7 mouse cellular contexts compared by ENCODE assay signal in genomic region chr10:8792412-8792811, GRCm38 (mm10).
DNase-seq lines count a peak whose midpoint lies in the region; ATAC-seq and TF ChIP-seq lines count a peak whose summit lies in the region.

No protein-coding gene starts in this region.

- no peaks in the 10 kb centered on the region for H3K9me3 ChIP-seq in ES-Bruce4 (replicated peaks; ENCODE audit: control insufficient read depth, insufficient read depth, low read length, poor library complexity, severe bottlenecking)
- H3K9me3 ChIP-seq in heart, postnatal 0 days (replicated peaks; ENCODE audit: control insufficient read depth, low read length), result no peaks in the 10 kb centered on the region
- no peaks in the 10 kb centered on the region for H3K9me3 ChIP-seq in lung, postnatal 0 days (ENCODE audit: low read length)

- peak; percentile 4 for TF ChIP-seq CTCF in ES-Bruce4 (IDR thresholded peaks at IDR 0.05; ENCODE audit: low read depth, low read length)
- TF ChIP-seq CTCF in heart, postnatal 0 days (IDR thresholded peaks at IDR 0.05; ENCODE audit: low read depth), result peak; percentile 81
- peak; percentile 88 for TF ChIP-seq CTCF in lung, postnatal 0 days (IDR thresholded peaks at IDR 0.05)

- no peak overlapping the region for H3K27ac ChIP-seq in ES-Bruce4 (ENCODE audit: insufficient read depth, low read length)
- no peak overlapping the region for H3K27ac ChIP-seq in heart, postnatal 0 days (ENCODE audit: low read depth)
- H3K27ac ChIP-seq in lung, postnatal 0 days (ENCODE audit: low read length), result no peak overlapping the region

- H3K4me2 ChIP-seq in heart, postnatal 0 days (ENCODE audit: low read depth, low read length), result no peak overlapping the region
- no peak overlapping the region for H3K4me2 ChIP-seq in lung, postnatal 0 days (replicated peaks; ENCODE audit: low read depth, low read length)

- 52% methylated on average over 5 of the region's 5 CpGs for WGBS in heart, postnatal 0 days
- WGBS in lung, postnatal 0 days, result 40% methylated on average over 5 of the region's 5 CpGs

- TF ChIP-seq POLR2A in ES-Bruce4 (IDR thresholded peaks at IDR 0.05; ENCODE audit: insufficient read depth, low read length), result no peak

- ATAC-seq in heart, postnatal 0 days (ENCODE audit: insufficient read depth, low read depth), result peak; percentile 39; the same call in 1 of the 2 replicates
- peak; percentile 69 for ATAC-seq in lung, postnatal 0 days

- no peak overlapping the region for H3K9ac ChIP-seq in ES-Bruce4 (ENCODE audit: low read depth, poor library complexity, severe bottlenecking)
- H3K9ac ChIP-seq in heart, postnatal 0 days (replicated peaks; ENCODE audit: low read depth, low read length), result no peak overlapping the region
- H3K9ac ChIP-seq in lung, postnatal 0 days (replicated peaks; ENCODE audit: low read depth), result no peak overlapping the region

- no peaks in the 10 kb centered on the region for H3K36me3 ChIP-seq in ES-Bruce4 (ENCODE audit: control insufficient read depth, insufficient read depth, low read length, poor library complexity, severe bottlenecking)
- peaks cover 6% of the 10 kb centered on the region; the same call in 1 of the 2 replicates for H3K36me3 ChIP-seq in heart, postnatal 0 days (replicated peaks; ENCODE audit: control insufficient read depth, insufficient read depth, low read length)
- H3K36me3 ChIP-seq in lung, postnatal 0 days (ENCODE audit: insufficient read depth, low read length), result 0 out of 2 replicates have a peak, but pooled peaks cover 4% of the 10 kb centered on the region

- H3K4me3 ChIP-seq in ES-Bruce4 (ENCODE audit: low read depth, low read length), result no peak overlapping the region
- H3K4me3 ChIP-seq in heart, postnatal 0 days (ENCODE audit: low read depth, low read length), result no peak overlapping the region
- H3K4me3 ChIP-seq in lung, postnatal 0 days (ENCODE audit: low read depth, low read length), result no peak overlapping the region

- H3K4me1 ChIP-seq in ES-Bruce4 (ENCODE audit: control insufficient read depth, insufficient read depth, low read length), result no peaks in the 10 kb centered on the region
- no peaks in the 10 kb centered on the region for H3K4me1 ChIP-seq in heart, postnatal 0 days (ENCODE audit: control insufficient read depth, insufficient read depth)
- H3K4me1 ChIP-seq in lung, postnatal 0 days (ENCODE audit: insufficient read depth, low read depth, low read length), result no peaks in the 10 kb centered on the region

- DNase-seq in 416B (ENCODE audit: low read depth), result peak; percentile 44
- peak; percentile 68 for DNase-seq in embryo, embryonic 10 days (ENCODE audit: low spot score)
- DNase-seq in heart, postnatal 0 days (ENCODE audit: low spot score), result no peak
- peak; percentile 81 for DNase-seq in kidney, postnatal 14 days
- peak; percentile 74 for DNase-seq in lung, postnatal 0 days (ENCODE audit: low spot score)
- DNase-seq in right cerebral cortex, adult 18-20 months, result peak; percentile 52

- no peaks in the 10 kb centered on the region for H3K27me3 ChIP-seq in ES-Bruce4 (ENCODE audit: control insufficient read depth, insufficient read depth, low read length, poor library complexity, severe bottlenecking)
- H3K27me3 ChIP-seq in heart, postnatal 0 days (ENCODE audit: control insufficient read depth, insufficient read depth, low read length), result no peaks in the 10 kb centered on the region
- H3K27me3 ChIP-seq in lung, postnatal 0 days (replicated peaks; ENCODE audit: insufficient read depth, low read length), result no peaks in the 10 kb centered on the region

- TF ChIP-seq EP300 in ES-Bruce4 (IDR thresholded peaks at IDR 0.05; ENCODE audit: insufficient read depth, low read depth, low read length), result no peak
- TF ChIP-seq EP300 in heart, postnatal 0 days (IDR thresholded peaks at IDR 0.05; ENCODE audit: low read depth), result no peak
- no peak for TF ChIP-seq EP300 in lung, postnatal 0 days (IDR thresholded peaks at IDR 0.05)

Comparison
In these comparisons a context has a peak if more than half of its experiments do, and no peak if none do; other contexts are left out.
1. CTCF ChIP-seq: peak in every context shown above with its lines; median percentile 88 in lung, postnatal 0 days; 81 in heart, postnatal 0 days; 4 in ES-Bruce4.